Mouse (Mus musculus) brain, adult 2 months (tissue): ENCODE measurements around the gene Tpcn1.
"Not testable (repeated sequence)": the region's sequence is repeated elsewhere in the genome, so short reads cannot be mapped to it uniquely, and the experiment has no call there.

ENCODE experiments used
- DNase-seq: peaks from one replicate; pipeline ENCODE4 v3.0.0; 2011; ENCODE audit warnings: low read depth, low spot score

Tpcn1 gene

GRCm38 (mm10) chr5:120512911-120513555 lies 75.4 kb downstream of the Tpcn1 start:
- no peak for DNase-seq

GRCm38 (mm10) chr5:120511643-120512220 lies 76.7 kb downstream of the Tpcn1 start:
- peak; percentile 14 for DNase-seq

GRCm38 (mm10) chr5:120510982-120511642 lies 77.4 kb downstream of the Tpcn1 start, which contains the start of gene Slc8b1:
Gene Slc8b1, plus strand, starts transcription at chr5:120511168.
- peak; percentile 91 for DNase-seq

DNA sequence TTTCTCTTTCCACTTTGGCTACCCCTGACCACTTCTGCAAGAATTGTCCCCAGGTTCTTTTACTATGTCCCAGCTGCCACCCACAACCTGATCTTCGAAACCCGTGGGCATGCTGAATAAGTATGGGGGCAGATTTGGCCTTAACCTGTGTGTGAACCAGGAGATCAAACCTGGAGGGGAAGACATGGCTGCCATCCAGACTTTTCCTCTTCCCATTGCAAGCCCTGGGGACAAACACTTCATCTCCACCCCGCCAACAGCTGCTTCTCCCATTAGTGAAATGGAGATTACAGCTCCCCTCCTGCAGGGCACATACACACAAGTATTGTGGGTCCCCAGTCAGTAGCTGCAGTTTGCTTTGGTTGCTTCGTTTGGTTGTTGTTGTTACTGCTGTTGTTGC lies 81.2 kb downstream of the Tpcn1 start:
- no peak for DNase-seq

DNA sequence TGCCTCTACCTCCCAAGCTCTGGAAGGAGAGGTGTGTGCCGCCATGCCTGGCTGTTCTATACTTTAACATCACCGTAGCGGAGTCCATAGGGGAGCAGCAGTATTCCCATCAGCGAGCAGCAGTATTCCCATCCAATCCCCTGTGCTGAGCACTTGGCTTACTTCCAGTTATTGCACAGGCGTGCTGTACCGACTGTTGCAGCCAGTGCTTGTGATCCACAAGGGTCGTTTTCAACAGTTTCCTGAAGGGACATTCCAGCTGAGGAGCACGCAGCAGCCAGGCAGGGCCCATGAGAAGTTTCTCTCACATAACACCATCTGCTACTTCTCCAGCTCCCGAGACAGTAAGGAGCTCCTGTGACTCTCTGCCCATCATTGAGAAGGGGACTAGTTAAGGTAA lies 82.0 kb downstream of the Tpcn1 start:
- no peak for DNase-seq

GRCm38 (mm10) chr5:120505781-120506180 lies 82.7 kb downstream of the Tpcn1 start:
- no peak for DNase-seq

- peak; percentile 82 for DNase-seq
Observed at GRCm38 (mm10) chr5:120505368-120505767, 83.1 kb downstream of the Tpcn1 start.

- DNase-seq, result peak; percentile 92
Observed at GRCm38 (mm10) chr5:120503144-120503795, 85.2 kb downstream of the Tpcn1 start, which contains the start of gene Plbd2. Gene Plbd2, minus strand, starts transcription at chr5:120503625.

- no peak for DNase-seq
Observed at GRCm38 (mm10) chr5:120502675-120503143, 85.8 kb downstream of the Tpcn1 start.

DNA sequence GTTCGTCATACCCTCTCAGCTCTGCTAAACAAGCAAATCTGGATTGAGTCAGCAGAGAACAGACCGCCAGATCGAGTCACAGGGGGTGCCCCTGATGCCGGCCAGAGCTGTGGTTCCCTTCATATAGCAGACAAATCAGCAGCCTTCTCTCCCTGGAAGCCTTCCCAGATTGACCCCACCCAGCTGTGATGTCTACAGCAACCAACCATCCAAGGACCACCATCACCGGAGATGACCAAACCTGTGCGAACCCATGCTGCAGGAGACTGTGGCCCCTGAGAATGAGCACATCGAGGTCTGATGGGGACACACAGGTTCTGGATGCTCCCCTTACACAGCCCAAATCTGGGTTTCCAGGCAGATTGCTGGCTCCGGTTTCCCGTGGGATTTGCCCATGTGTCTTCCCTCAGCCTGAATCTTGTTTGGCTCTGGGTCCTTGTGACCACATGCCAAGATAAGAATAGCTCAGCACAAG lies 86.3 kb downstream of the Tpcn1 start:
- DNase-seq, result peak; percentile 62

DNA sequence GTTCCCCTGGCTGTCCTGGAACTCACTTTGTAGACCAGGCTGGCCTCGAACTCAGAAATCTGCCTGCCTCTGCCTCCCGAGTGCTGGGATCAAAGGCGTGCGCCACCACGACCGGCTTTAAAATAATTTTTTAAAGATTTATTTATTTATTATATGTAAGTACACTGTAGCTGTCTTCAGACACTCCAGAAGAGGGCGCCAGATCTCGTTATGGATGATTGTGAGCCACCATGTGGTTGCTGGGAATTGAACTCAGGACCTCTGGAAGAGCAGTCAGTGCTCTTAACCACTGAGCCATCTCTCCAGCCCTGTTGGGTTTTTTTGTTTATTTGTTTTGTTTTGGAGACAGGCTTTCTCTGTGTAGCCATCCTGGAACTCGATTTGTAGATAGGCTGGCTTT lies 87.9 kb downstream of the Tpcn1 start:
- not testable (repeated sequence) for DNase-seq

DNA sequence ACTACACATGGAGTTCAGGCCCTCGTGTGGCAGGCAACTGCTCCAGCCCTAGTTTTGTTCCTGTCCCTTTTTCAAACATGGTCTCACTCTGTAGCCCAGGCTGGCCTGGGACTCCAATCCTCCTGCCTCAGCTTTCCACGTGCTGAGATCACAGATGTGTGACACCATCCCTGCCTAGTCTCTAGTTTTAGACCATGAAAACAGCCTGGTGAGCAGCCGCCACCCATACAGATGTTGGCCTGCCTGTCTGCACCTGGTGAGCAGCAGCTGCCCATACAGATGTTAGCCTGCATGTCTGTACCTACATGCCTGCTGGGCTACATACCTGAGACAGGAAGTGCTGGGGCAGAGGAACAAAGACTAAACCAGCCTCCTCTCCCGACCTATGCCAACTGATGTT lies 89.3 kb downstream of the Tpcn1 start:
- DNase-seq, result no peak

- DNase-seq, result no peak
Observed at GRCm38 (mm10) chr5:120497071-120497470, 91.4 kb downstream of the Tpcn1 start.

GRCm38 (mm10) chr5:120495703-120496226 lies 92.7 kb downstream of the Tpcn1 start:
- DNase-seq, result no peak

DNA sequence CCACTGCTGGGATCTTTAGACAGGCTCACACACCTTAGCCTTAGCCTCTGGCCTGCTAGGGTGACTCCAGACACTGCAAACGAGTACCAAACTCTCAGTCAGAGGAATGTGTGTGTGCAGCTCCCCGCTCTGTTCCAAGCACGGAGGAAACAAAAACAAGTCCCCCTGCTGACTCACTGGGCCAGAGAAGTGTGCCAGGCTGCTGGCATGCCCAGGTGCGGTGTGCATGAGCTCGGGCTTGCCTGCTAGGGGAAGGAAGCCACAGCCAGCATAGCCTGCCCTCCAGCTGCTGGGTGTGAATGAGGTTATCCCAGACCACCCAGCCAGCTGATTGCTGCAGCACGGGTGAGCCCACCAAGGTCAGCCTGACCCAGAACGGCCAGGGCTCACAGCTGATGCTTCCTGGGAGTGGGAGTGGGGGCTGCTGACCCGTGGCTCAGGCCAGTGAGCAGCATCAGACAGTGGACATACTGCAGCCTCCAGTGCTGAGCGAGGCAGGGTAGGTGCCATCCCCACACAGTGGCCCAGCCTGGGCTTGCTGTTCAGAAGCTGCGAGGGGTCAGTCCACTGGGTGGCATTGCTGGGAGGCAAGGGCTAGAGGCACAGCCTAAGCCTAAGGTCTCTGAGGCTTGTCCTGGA lies 93.3 kb downstream of the Tpcn1 start:
- peak; percentile 65 for DNase-seq

- peak; percentile 38 for DNase-seq
Observed at GRCm38 (mm10) chr5:120493873-120494395, 94.5 kb downstream of the Tpcn1 start.

- DNase-seq, result peak; percentile 33
Observed at GRCm38 (mm10) chr5:120493440-120493839, 95.0 kb downstream of the Tpcn1 start.

DNA sequence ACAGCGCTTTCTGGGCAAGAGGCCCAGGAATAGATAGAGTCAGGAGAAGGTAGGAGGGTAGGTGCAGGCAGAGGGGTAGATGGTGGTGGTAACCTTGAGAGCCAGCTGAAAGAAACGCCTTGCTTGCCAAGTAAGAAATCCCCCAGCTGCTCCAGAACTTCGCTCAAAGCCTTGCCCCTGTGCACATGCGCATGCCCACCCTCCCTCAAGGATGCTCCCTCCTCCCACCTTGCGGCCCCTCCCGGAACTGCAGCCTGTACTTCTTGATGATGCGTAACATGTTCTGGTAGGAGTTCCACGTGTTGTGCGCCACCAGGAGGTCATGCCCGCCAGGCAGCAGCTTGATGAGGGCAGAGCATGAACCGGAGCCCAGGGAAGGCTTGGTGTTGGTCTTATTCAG lies 96.0 kb downstream of the Tpcn1 start:
- DNase-seq, result peak; percentile 53

DNA sequence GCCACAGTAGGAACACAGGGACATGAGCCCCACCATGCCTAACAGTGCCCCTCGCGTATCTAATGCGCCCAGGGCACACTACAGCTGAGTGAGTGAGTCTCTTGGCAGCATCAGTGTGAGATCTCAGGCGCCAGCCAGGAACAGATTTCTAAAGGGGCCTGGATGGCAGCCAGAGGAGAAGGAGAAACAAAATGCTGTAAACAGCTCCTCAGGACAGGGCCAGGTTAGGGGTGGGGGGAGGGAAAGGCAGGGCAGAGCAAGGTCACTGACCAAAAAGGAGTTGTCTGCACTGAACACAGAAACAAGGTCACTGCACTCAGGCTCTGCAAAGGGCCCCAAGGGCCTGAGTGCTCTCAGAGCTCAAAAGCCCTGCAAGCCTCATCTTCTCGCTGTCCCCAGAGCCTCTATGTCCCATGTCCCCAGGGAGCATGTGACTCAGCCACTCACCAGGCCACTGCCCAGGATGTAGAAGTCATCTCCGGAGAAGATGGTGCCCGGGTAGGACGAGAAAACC lies 97.7 kb downstream of the Tpcn1 start:
- peak; percentile 68 for DNase-seq

DNA sequence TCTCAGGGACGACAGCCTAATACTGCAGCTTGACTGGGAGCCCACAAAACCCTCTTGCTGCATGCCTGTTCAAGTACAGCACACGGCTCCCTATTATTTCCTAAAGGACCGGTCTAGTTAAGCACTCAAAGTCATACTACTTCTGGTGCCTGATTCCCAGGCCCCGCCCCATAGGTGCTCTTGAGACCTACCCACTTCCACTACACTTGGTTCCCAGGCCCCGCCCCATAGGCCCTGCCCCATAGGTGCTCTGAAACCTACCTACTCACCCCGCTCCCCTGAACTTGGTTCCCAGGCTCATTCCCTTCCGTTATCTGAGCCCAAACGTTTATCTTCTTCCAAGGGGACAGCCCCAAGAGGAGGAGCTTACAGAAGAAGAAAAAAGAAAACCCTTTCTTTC lies 100.6 kb downstream of the Tpcn1 start:
- no peak for DNase-seq
